Mouse (Mus musculus) brain, adult 10 weeks (tissue): ENCODE data around the gene Fer1l5. TPM values are rescaled to one million over a fixed set of nuclear protein-coding genes. Genes with fewer than 3 reads are reported as not detected.

Experiments
- polyA plus RNA-seq: library from polyadenylated mRNA; stranded (reverse); fragments of 350-450 nt; fragmentation: Illumina TruSeq; extraction: RNeasy Lipid Tissue Mini Kit (QIAGEN cat#74804); gene quantifications from one replicate; pipeline ENCODE4 v1.2.3, GENCODE M21; 2015; ENCODE audit warnings: low read depth, low replicate concordance

Gene Fer1l5
- polyA plus RNA-seq = not detected

GRCm38 (mm10) chr1:36371934-36372845, at the start of gene Fer1l5:
Gene Fer1l5 (plus strand): TSS chr1:36372291.

GRCm38 (mm10) chr1:36368969-36369645, 3.0 kb upstream of the Fer1l5 start, which contains the start of gene Kansl3:
Gene Kansl3 (minus strand): TSS chr1:36369181.

GRCm38 (mm10) chr1:36444471-36445464, 72.7 kb downstream of the Fer1l5 start, which contains the start of gene Lman2l:
Gene Lman2l (minus strand): TSS chr1:36445271.

GRCm38 (mm10) chr1:36471181-36472105, 99.4 kb downstream of the Fer1l5 start, which contains the start of gene Cnnm4:
Gene Cnnm4 (plus strand): TSS chr1:36471620.

Other genes with a start within 250 kb of the Fer1l5 start
- 19.8 TPM for gene Uggt1, start 127.6 kb upstream of the Fer1l5 start, polyA plus RNA-seq
- 1.5 TPM for gene Neurl3, start 97.6 kb upstream of the Fer1l5 start, polyA plus RNA-seq
- 10.4 TPM for gene Arid5a, start 64.6 kb upstream of the Fer1l5 start, polyA plus RNA-seq
- gene Kansl3, start 3.1 kb upstream of the Fer1l5 start, polyA plus RNA-seq = 52.7 TPM
- gene Lman2l, start 73.0 kb downstream of the Fer1l5 start, polyA plus RNA-seq = 31.0 TPM
- 5.3 TPM for gene Cnnm4, start 99.3 kb downstream of the Fer1l5 start, polyA plus RNA-seq
- gene Cnnm3, start 139.6 kb downstream of the Fer1l5 start, polyA plus RNA-seq = 14.0 TPM
- 6.4 TPM for gene Ankrd23, start 164.6 kb downstream of the Fer1l5 start, polyA plus RNA-seq
- gene Gm42417, start 167.1 kb downstream of the Fer1l5 start, polyA plus RNA-seq = not detected
- 12.0 TPM for gene Ankrd39, start 175.2 kb downstream of the Fer1l5 start, polyA plus RNA-seq
- gene Sema4c, start 186.1 kb downstream of the Fer1l5 start, polyA plus RNA-seq = 8.6 TPM